Mouse (Mus musculus) skeletal muscle tissue, adult 2 months (tissue): ENCODE measurements around the gene Trip6.
"Not testable (repeated sequence)": the region's sequence is repeated elsewhere in the genome, so short reads cannot be mapped to it uniquely, and the experiment has no call there.

Experiments
- DNase-seq: peaks from one replicate; pipeline ENCODE4 v3.0.0-alpha.2; 2012; ENCODE audit warnings: low read depth, low spot score

Gene Trip6

DNA sequence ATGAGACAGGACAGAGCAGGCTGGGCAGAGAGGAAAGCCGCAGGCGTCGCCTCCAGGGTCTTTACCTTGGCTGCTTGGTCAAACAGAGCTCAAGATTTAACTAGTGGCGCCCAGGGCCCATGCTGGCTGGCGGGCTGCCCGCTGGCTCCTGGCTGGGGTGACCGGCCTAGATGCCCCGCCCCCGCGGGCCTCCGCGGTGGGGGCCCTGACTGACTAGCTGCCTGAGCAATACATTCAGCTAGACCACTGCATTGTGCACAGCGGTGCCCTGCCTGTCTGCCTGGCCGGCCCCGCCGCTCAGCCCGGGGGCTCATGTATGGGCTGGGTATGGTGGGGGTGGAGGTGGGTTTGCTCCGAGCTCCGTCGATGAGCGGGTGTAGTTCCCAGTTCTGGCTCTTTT, 13.0 kb downstream of the Trip6 start:
- no peak for DNase-seq

DNA sequence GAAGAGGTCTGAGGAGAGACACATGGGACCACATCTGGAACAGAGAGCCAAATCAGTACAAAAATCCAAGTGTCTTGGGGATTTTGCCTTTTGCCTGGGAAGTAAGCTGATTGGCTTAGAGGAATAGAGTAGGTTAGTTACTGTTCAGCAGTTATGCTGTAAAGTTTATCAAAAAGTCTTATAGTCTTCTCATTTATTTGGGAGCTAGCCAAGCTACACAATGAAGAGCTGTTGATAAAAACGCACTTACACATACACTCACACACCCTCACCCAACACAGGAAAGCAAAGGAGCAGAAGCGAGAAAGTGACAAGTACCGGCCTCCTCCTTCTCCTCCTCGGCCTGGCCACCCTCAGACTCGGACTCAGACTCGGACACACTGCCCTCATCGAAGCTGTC, 15.0 kb downstream of the Trip6 start:
- no peak for DNase-seq

- no peak for DNase-seq
Observed at GRCm38 (mm10) chr5:137297126-137297525, 17.1 kb downstream of the Trip6 start.

DNA sequence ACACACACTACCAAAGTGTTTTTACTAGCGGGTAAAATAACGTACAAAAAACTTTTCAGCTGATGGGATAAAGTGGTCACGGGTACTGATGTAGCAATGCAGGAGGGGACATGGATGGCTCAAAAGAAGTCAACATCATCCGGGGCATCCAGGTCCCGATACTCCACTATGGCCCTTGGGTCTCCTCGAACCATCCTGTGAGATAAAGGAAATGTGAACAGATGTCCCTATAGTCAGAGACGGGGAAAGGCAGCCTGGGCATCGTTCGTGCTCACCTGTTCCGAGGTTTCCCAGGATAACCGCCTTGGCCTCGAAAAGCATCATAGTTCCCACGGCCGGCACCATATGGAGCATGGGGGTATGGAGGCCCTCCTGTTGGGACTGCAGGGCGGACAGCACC, 18.5 kb downstream of the Trip6 start:
- no peak for DNase-seq

- DNase-seq, result no peak
Observed at GRCm38 (mm10) chr5:137295296-137295695, 18.9 kb downstream of the Trip6 start.

DNA sequence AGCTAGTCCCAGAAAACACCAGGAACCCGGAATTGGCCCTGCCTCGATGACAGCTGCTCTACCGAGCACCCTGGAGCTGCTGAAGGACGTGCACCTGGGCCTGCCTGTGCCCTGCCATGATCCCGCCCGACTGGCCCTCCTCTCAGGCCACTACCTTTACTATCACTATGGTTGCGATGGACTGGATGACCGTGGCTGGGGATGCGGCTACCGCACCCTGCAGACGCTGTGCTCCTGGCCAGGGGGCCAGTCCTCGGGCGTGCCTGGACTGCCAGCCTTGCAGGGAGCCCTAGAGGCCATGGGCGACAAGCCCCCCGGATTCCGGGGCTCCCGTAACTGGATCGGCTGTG, 19.5 kb downstream of the Trip6 start:
- DNase-seq, result no peak

GRCm38 (mm10) chr5:137293839-137294743, 20.1 kb downstream of the Trip6 start, which contains the start of gene Ufsp1:
Gene Ufsp1, plus strand, starts transcription at chr5:137294629.
- DNase-seq, result peak; percentile 91

- peak; percentile 57 for DNase-seq
Observed at GRCm38 (mm10) chr5:137293282-137293681, 20.9 kb downstream of the Trip6 start.

- DNase-seq, result no peak
Observed at GRCm38 (mm10) chr5:137291381-137291926, 22.8 kb downstream of the Trip6 start.

DNA sequence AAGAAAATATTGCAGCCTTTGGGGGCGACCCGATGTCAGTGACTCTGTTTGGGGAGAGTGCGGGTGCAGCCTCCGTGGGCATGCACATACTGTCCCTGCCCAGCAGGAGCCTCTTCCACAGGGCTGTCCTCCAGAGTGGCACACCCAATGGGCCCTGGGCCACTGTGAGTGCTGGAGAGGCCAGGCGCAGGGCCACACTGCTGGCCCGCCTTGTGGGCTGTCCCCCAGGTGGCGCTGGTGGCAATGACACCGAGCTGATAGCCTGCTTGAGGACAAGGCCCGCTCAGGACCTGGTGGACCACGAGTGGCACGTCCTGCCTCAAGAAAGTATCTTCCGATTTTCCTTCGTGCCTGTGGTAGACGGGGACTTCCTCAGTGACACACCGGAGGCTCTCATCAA, 23.5 kb downstream of the Trip6 start:
- peak; percentile 67 for DNase-seq

DNA sequence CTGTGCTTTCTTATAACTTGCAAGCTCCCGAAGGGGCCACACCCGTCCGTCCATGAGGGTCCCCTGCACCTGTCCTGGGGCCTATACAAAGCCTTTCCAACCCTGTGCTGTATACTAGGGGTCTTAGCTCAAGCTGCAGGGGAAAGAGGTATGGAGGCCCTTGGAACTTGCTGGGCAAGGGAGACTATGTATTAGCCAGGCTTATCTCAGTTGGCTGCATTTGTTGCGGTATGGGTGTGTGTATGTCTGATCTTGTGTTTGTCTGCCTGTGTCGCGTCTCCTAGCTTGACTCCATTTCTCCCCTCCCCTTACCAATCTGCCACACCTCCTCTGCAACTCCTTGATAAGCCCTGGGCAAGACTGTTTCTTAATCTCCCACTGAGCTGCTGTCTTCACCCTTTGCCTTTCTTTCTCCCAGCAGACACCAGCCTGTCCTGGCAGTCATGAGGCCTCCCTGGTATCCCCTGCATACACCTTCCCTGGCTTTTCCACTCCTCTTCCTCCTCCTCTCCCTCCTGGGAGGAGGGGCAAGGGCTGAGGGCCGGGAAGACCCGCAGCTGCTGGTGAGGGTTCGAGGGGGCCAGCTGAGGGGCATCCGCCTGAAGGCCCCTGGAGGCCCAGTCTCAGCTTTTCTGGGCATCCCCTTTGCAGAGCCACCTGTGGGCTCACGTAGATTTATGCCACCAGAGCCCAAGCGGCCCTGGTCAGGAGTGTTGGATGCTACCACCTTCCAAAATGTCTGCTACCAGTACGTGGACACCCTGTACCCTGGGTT, 24.4 kb downstream of the Trip6 start:
- DNase-seq, result no peak

DNA sequence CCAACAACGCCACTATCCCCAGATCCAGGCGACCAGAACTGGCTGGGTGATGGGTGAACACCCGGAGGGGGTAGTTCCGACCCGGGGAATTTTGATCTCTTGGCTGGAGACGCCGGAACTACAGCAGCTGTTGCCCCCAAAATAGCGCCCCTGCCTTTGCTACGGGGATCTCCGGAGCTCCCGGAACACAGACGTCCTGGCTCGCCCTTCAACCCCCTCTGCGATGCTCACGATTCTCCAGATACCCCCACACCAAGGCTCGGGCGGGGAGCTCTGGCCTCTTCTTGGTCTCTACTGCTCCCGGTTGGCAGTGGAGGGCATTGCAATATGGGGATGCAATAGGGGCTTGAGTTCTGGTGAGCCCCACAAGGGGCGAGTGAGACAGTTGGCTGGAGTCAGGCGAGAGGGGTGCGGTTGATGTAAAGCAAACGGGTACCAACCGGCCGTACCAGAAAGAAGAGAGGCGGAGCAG, 25.2 kb downstream of the Trip6 start:
- peak; percentile 77 for DNase-seq

GRCm38 (mm10) chr5:137287953-137288743, 26.1 kb downstream of the Trip6 start:
- no peak for DNase-seq

DNA sequence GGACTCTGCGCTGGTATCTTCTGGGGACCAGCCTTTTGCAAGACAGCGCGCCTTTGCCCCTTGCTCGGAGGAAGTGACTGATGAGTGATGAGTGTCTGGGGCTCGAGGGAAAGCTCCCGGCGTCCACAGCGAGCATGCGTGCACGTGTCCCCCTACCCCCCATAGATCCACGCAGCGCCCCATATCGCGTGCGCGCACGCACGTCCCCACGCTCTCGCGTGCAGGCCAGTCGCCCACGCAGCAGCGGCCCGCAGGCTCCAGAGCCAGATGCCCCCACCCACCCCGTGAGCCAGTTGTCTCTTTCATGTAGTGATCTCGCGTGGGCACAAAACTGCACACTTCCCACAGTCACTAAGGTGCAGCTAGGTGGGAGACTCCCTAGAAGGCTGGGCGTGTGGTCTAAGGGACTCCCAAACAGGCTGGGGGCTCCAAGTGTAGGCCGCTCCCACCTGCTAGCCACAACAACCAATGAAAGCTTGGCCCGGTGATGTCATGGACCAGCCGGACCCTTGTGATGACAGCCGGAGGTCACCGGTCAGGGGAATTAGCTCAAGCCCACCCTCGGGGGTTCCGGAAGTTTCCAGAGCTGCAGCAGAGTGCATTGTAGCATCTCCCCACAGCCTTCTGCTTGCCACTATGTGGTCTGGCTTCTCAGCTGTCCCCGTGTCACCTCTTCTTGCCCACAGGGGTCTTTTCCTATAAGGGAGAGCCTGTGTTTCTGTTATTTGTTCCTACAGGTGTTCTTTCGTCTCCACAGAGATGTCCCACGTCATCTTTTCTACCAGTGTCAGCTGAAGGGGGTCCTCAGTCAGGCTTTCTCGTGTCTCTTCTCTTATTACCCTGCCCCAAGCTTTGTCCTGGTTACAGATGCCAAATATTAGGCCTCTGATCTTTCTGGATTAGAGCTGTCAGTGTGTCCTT, 26.9 kb downstream of the Trip6 start, which contains the start of gene Ache:
Ache (plus strand) TSS at position 488 of the 921 bp plus-strand sequence.
- DNase-seq, result no peak

GRCm38 (mm10) chr5:137286655-137287031, 27.6 kb downstream of the Trip6 start:
- DNase-seq, result peak; percentile 76

DNA sequence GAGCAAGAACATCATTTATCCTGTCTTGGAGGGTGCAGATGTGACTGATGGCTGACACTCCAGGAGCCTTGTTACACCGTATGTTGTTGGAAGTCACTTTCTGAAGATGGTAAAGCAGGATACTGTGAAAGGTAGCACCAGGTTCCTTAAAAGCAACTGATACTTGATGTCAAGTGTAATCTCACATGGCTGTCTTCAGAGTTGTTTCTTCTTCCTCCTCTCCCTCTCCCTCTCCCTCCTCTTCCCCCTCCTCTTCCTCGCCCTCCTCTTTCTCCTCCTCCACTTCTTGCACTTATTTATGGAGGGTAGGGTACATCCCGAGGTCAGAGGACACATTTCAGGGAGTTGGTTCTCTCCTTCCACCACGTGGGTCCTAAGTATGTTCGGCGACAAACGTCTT, 28.2 kb downstream of the Trip6 start:
- no peak for DNase-seq

DNA sequence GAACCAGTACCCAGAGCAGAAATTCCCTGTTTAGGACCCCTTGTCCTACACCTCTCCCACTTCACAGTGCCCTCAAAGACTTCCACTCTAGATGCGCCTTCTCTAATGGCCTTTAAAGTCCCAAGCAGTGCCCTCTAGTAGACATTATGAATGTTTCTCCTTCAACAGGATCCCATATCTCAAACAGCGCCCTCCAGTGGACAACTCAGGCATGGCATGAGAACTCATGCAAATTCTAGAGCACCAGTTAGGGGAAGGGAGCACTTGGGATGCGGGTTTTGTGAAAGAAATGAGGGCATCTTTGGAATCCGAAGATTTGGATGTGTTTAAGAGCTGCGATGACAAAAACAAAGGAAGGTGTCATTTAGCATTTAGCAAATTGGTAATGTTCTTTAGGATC, 29.2 kb downstream of the Trip6 start:
- DNase-seq, result no peak

DNA sequence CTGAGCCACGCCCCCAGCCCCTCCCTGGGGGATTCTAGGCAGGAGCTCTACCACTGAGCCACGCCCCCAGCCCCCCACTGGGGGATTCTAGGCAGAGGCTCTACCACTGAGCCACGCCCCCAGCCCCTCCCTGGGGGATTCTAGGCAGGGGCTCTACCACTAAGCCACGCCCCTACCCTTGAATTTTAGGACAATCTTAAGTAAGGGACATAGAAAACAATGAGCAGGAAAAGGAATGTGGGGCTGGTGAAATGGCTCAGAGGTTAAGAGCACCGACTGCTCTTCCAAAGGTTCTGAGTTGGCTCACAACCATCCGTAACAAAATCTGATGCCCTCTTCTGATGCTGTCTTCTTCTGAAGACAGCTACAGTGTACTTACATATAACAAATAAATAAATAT, 29.8 kb downstream of the Trip6 start:
- DNase-seq, result not testable (repeated sequence)

GRCm38 (mm10) chr5:137277360-137278342, 36.6 kb downstream of the Trip6 start:
- DNase-seq, result no peak
